Mouse (Mus musculus) stomach, postnatal 0 days (tissue): ENCODE data around the gene Zfp46. TPM values are rescaled to one million over a fixed set of nuclear protein-coding genes. Genes with fewer than 3 reads are reported as not detected.

Experiments
- ATAC-seq: fragments of 200-750 bp; cut with Nextera tagmentation; 2 replicates; pipeline ENCODE4 v1.8.0; 2017; ENCODE audit not compliant: low FRiP score, low TSS enrichment
- DNase-seq: peaks from one replicate; pipeline ENCODE4 v3.0.0-alpha.2; 2016; ENCODE audit warnings: low spot score
- H3K27ac ChIP-seq: fragments of 300-500 bp; sonication (generic); replicated peaks from 2 replicates; pipeline ENCODE4 v1.5.1; 2014; ENCODE audit warnings: mild to moderate bottlenecking, control low read depth
- H3K27me3 ChIP-seq: fragments of 300-500 bp; sonication (generic); 2 replicates; pipeline ENCODE4 v1.6.1; 2014; ENCODE audit warnings: low read length; ENCODE audit not compliant: control insufficient read depth, insufficient read depth
- H3K36me3 ChIP-seq: fragments of 300-500 bp; sonication (generic); 2 replicates; pipeline ENCODE4 v1.6.1; 2014; ENCODE audit warnings: low read length, mixed read lengths; ENCODE audit not compliant: control insufficient read depth, insufficient read depth
- H3K4me1 ChIP-seq: fragments of 300-500 bp; sonication (generic); replicated peaks from 2 replicates; pipeline ENCODE4 v1.6.1; 2014; ENCODE audit warnings: antibody characterized with exemption; ENCODE audit not compliant: control insufficient read depth, insufficient read depth
- H3K4me2 ChIP-seq: fragments of 300-500 bp; sonication (generic); replicated peaks from 2 replicates; pipeline ENCODE4 v1.6.1; 2014; ENCODE audit warnings: low read depth, mild to moderate bottlenecking, control low read depth, moderate library complexity
- H3K4me3 ChIP-seq: fragments of 300-500 bp; sonication (generic); 2 replicates; pipeline ENCODE4 v1.5.1; 2014; ENCODE audit warnings: low read depth, low read length, control low read depth
- H3K9ac ChIP-seq: fragments of 300-500 bp; sonication (generic); 2 replicates; pipeline ENCODE4 v1.6.1; 2014; ENCODE audit warnings: mild to moderate bottlenecking, low read length, control low read depth, mixed read lengths
- H3K9me3 ChIP-seq: fragments of 300-500 bp; sonication (generic); 2 replicates; pipeline ENCODE4 v1.6.1; 2016; ENCODE audit warnings: low read length; ENCODE audit not compliant: control insufficient read depth
- CTCF ChIP-seq: IDR thresholded peaks from 2 replicates; pipeline ENCODE4 v1.5.1; 2016; ENCODE audit warnings: antibody characterized with exemption, low read depth, mild to moderate bottlenecking, moderate library complexity
- EP300 ChIP-seq: optimal IDR thresholded peaks from 2 replicates; pipeline ENCODE3; 2016; ENCODE audit warnings: antibody characterized with exemption
- WGBS: fragments of 180-500 bp; shearing (Covaris S2); extraction: QIAGEN DNeasy Blood & Tissue Kit; methylation state at CpG from one replicate; pipeline ENCODE4 v1.1.7; 2014; 5-methylcytosine and 5-hydroxymethylcytosine counted together
- polyA plus RNA-seq: library from polyadenylated mRNA; unstranded; fragments of >200 nt; fragmentation: Nextera tagmentation; extraction: Ambion mirVana; gene quantifications from 2 replicates; pipeline ENCODE4 v1.2.1, GENCODE M21; 2015

Zfp46 gene
- polyA plus RNA-seq: 8.8 and 9.0 TPM in 2 replicates

DNA sequence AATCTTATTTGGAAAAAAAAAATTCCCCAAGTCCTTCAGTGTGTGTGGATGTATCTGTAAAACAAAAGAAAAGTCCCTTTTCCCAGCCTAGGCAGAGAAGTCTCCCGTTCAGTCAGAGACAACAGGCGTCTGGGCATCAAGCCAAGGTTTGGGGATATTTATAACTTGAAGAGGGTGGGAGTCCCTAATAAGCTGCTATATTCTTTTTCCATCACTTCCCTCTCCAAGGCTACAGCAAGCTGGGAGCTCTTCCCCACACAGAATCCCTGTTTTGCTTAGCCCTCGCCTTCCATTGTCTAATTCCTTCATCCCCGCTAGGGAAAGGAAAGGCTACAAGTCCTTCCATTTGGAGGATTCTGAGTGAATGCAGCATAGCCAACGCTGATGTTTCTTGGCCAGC lies at the start of gene Zfp46:
TSS of gene Zfp46 (plus strand) at position 229 of the 400 bp plus-strand sequence.
- TF ChIP-seq EP300: no peak
- no peak for TF ChIP-seq CTCF
- H3K4me1 ChIP-seq: peaks cover 2% of the 10 kb centered on the region
- no peak for ATAC-seq
- no peaks in the 10 kb centered on the region for H3K27me3 ChIP-seq
- H3K27ac ChIP-seq: peak within 1 kb of the TSS; percentile 95
- H3K4me3 ChIP-seq: peak within 1 kb of the TSS; percentile 67
- peaks cover 10% of the 10 kb centered on the region; the same call in 1 of the 2 replicates for H3K36me3 ChIP-seq
- peak; percentile 41 for DNase-seq
- peak within 1 kb of the TSS; percentile 77 for H3K4me2 ChIP-seq
- H3K9me3 ChIP-seq: no peaks in the 10 kb centered on the region
- peak within 1 kb of the TSS; percentile 52 for H3K9ac ChIP-seq
- 18% methylated on average over 5 of the region's 5 CpGs for WGBS

DNA sequence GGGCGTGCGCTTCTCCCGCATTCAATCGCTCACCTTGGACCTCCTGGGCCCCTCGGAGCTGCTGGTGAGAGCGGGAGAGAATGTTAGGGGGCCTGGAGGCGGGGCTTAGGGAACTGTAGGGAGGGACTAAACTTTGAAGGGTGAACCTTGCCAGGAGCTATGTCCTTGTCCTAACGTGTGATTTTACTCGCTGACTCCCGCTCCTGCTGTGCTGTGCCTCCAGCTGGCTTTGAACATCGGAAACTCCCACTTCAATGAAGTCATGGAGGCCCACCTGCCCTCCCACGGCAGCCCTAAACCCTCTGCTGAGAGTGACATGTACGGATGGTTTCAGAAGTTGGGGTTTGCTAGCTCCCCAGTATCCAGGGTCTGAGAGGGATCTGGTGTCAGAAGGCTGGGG lies 45.8 kb upstream of the Zfp46 start:
- Histone ChIP-seq H3K4me2 (no peak overlapping the region), H3K9me3 (no peaks in the 10 kb centered on the region), H3K27ac (no peak overlapping the region), H3K36me3 (peaks cover 3% of the 10 kb centered on the region; the same call in 1 of the 2 replicates), H3K27me3 (no peaks in the 10 kb centered on the region), H3K9ac (no peak overlapping the region), H3K4me3 (no peak overlapping the region), H3K4me1 (no peaks in the 10 kb centered on the region)
- no peak for TF ChIP-seq CTCF
- TF ChIP-seq EP300: no peak
- ATAC-seq (no peak), DNase-seq (no peak)
- WGBS: 45% methylated on average over 13 of the region's 13 CpGs

DNA sequence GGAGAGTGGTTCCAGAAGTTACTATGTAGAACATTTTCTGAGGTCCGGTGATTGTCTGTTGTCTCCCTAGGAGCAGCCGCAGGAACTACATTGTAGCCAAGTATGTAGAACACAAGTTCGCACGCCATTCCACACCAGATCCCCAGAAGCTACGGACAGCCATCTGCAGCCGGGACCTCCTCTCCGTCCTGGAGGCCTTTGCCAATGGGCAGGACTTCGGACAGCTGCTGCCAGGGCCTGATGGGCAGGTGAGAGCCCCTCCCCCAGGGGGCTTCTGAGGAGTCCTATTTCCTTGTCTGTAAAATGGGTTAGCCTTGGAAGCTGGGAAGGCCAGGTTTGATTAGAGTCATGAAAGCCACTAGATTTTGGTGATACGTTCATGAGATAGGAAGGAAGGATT lies 45.4 kb upstream of the Zfp46 start:
- no peaks in the 10 kb centered on the region for H3K27me3 ChIP-seq
- H3K4me3 ChIP-seq: no peak overlapping the region
- H3K36me3 ChIP-seq: no peaks in the 10 kb centered on the region
- no peak for ATAC-seq
- H3K9me3 ChIP-seq: no peaks in the 10 kb centered on the region
- H3K27ac ChIP-seq: no peak overlapping the region
- no peak for DNase-seq
- H3K4me1 ChIP-seq: no peaks in the 10 kb centered on the region
- WGBS: 79% methylated on average over 9 of the region's 9 CpGs
- no peak for TF ChIP-seq CTCF
- no peak overlapping the region for H3K4me2 ChIP-seq
- H3K9ac ChIP-seq: no peak overlapping the region

DNA sequence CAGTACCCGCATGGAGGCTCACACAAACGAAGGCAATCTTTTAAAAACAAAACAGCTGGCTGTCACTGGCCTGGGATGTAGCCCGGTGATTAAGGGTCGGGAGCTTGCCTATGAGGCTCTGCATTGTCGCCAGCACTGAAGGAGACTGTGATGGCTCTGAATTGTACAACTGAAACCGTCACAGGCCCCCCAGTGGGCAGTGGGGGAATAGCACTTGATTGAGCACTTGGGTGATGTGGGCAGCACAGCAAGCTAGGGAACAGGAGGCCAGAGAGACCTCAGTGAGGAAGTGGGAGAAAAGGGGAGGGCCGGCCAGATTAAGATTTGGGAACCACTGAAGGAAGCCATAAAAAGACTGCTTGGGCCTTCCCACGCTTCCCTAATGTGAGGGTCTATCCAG lies 44.9 kb upstream of the Zfp46 start:
- Histone ChIP-seq H3K36me3 (no peaks in the 10 kb centered on the region), H3K4me1 (no peaks in the 10 kb centered on the region), H3K4me3 (no peak overlapping the region), H3K9ac (no peak overlapping the region), H3K4me2 (no peak overlapping the region), H3K27ac (no peak overlapping the region), H3K27me3 (no peaks in the 10 kb centered on the region), H3K9me3 (no peaks in the 10 kb centered on the region)
- no peak for TF ChIP-seq EP300
- TF ChIP-seq CTCF: peak; percentile 86
- DNase-seq (peak; percentile 81), ATAC-seq (peak; percentile 69)
- WGBS: 23% methylated on average over 8 of the region's 8 CpGs

DNA sequence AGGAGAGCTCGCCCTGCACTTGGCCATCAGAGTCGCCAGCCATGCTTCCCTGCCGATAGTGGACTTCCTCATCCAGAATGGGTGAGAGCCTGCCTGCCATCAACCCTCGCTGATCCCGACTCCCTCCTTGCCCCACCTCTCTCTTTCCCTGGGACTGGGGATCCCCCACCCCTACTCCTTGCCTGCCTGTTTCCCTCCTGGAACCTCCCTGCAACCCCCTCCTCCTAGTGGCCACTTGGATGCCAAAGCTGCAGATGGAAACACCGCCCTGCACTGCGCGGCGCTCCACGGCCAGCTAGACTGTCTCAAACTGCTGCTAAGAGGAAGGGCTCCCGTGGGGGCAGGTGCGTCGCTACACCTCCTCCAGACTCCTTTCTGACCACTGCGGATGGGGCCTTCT lies 44.4 kb upstream of the Zfp46 start:
- Histone ChIP-seq H3K4me1 (no peaks in the 10 kb centered on the region), H3K9me3 (no peaks in the 10 kb centered on the region), H3K27ac (no peak overlapping the region), H3K36me3 (no peaks in the 10 kb centered on the region), H3K27me3 (no peaks in the 10 kb centered on the region), H3K4me3 (no peak overlapping the region), H3K9ac (no peak overlapping the region), H3K4me2 (no peak overlapping the region)
- 64% methylated on average over 14 of the region's 14 CpGs for WGBS
- DNase-seq: no peak
- no peak for ATAC-seq
- TF ChIP-seq EP300: no peak
- peak; percentile 8; the same call in 1 of the 2 replicates for TF ChIP-seq CTCF

DNA sequence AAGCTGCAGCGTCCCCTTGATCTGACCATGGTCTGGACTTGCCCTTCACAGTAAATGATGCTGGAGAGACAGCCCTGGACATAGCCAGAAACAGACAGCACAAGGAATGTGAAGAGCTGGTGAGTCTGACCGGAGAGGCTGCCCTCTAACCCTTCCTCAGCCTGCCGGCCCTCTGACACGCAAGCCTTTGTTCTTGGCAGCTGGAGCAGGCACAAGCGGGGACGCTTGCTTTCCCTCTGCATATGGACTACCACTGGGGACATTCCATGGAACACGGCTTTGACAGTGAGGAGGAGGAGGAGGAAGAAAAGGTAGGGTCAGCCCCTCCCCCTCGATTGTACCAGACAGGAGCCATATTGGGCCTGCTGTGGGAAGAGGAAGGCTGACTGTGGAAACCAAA lies 43.5 kb upstream of the Zfp46 start:
- H3K4me1 ChIP-seq: no peaks in the 10 kb centered on the region
- H3K27ac ChIP-seq: no peak overlapping the region
- no peaks in the 10 kb centered on the region for H3K27me3 ChIP-seq
- WGBS: 71% methylated on average over 8 of the region's 8 CpGs
- H3K9me3 ChIP-seq: no peaks in the 10 kb centered on the region
- H3K36me3 ChIP-seq: no peaks in the 10 kb centered on the region
- H3K4me3 ChIP-seq: no peak overlapping the region
- no peak overlapping the region for H3K4me2 ChIP-seq
- TF ChIP-seq CTCF: no peak
- no peak for TF ChIP-seq EP300
- no peak overlapping the region for H3K9ac ChIP-seq
- no peak for DNase-seq
- no peak for ATAC-seq
